Mouse (Mus musculus): ENCODE measurements around the gene Jph2.
"Not testable (repeated sequence)": the region's sequence is repeated elsewhere in the genome, so short reads cannot be mapped to it uniquely, and the experiment has no call there.

Jph2 gene

GRCm38 (mm10) chr2:163411344-163411743 is 13.6 kb upstream of the Jph2 start:
- DNase-seq (ENCODE audit: low read depth), result not testable (repeated sequence)

GRCm38 (mm10) chr2:163410211-163410610 is 12.4 kb upstream of the Jph2 start:
- DNase-seq (ENCODE audit: low read depth), result no peak

- no peak for DNase-seq (ENCODE audit: low read depth)
These were observed 6.4 kb upstream of the Jph2 start for GRCm38 (mm10) chr2:163404037-163404815.

GRCm38 (mm10) chr2:163401221-163401620 is 3.4 kb upstream of the Jph2 start:
- DNase-seq (ENCODE audit: low read depth), result peak; percentile 94

- DNase-seq (ENCODE audit: low read depth), result no peak
These were observed 1.4 kb upstream of the Jph2 start for GRCm38 (mm10) chr2:163399222-163399621.

GRCm38 (mm10) chr2:163398770-163399169 is 977 bp upstream of the Jph2 start:
- no peak for DNase-seq (ENCODE audit: low read depth)

- DNase-seq (ENCODE audit: low read depth), result no peak
These were observed 722 bp downstream of the Jph2 start for GRCm38 (mm10) chr2:163397071-163397470.

GRCm38 (mm10) chr2:163394977-163395376 is 2.8 kb downstream of the Jph2 start:
- DNase-seq (ENCODE audit: low read depth), result no peak

GRCm38 (mm10) chr2:163393976-163394375 is 3.8 kb downstream of the Jph2 start:
- DNase-seq (ENCODE audit: low read depth), result no peak

GRCm38 (mm10) chr2:163393241-163393640 is 4.6 kb downstream of the Jph2 start:
- DNase-seq (ENCODE audit: low read depth), result no peak

- no peak for DNase-seq (ENCODE audit: low read depth)
These were observed 5.4 kb downstream of the Jph2 start for GRCm38 (mm10) chr2:163392436-163392835.

- no peak for DNase-seq (ENCODE audit: low read depth)
These were observed 11.2 kb downstream of the Jph2 start for GRCm38 (mm10) chr2:163386423-163387190.

GRCm38 (mm10) chr2:163385126-163385525 is 12.7 kb downstream of the Jph2 start:
- no peak for DNase-seq (ENCODE audit: low read depth)

GRCm38 (mm10) chr2:163381246-163381645 is 16.5 kb downstream of the Jph2 start:
- no peak for DNase-seq (ENCODE audit: low read depth)

GRCm38 (mm10) chr2:163379366-163379765 is 18.4 kb downstream of the Jph2 start:
- DNase-seq (ENCODE audit: low read depth), result no peak

GRCm38 (mm10) chr2:163376082-163376481 is 21.7 kb downstream of the Jph2 start:
- no peak for DNase-seq (ENCODE audit: low read depth)

GRCm38 (mm10) chr2:163375468-163375867 is 22.3 kb downstream of the Jph2 start:
- DNase-seq (ENCODE audit: low read depth), result no peak

- DNase-seq (ENCODE audit: low read depth), result no peak
These were observed 25.2 kb downstream of the Jph2 start for GRCm38 (mm10) chr2:163372627-163373026.

- DNase-seq (ENCODE audit: low read depth), result no peak
These were observed 27.6 kb downstream of the Jph2 start for GRCm38 (mm10) chr2:163370175-163370574.

- no peak for DNase-seq (ENCODE audit: low read depth)
These were observed 32.8 kb downstream of the Jph2 start for GRCm38 (mm10) chr2:163364785-163365541.

- DNase-seq (ENCODE audit: low read depth), result no peak
These were observed 34.6 kb downstream of the Jph2 start for GRCm38 (mm10) chr2:163362940-163363921.

Data from induced T-regulatory cell, adult 2 months (primary cell).